Mouse (Mus musculus) layer of hippocampus, postnatal 36 days (tissue): ENCODE results near the gene Rnh1. TPM values are rescaled to one million over a fixed set of nuclear protein-coding genes. Genes with fewer than 3 reads are reported as not detected.

Source experiments
- microRNA-seq, 2 experiments: library from miRNA; unstranded; fragments of <30 nt; microRNA quantifications; one replicate each; pipeline ENCODE4 v1.2.0; 2021
- total RNA-seq, 2 experiments: library from RNA; stranded (reverse); gene quantifications; 2 replicates each; pipeline ENCODE4 v1.2.3; 2021

Rnh1 gene
- total RNA-seq, 2 experiments from 2014 or later, result 36.1 to 40.2 TPM

Small RNA genes lying within 50 kb of the gene (microRNA-seq; reads per million reads assigned to microRNA genes)
- gene Mir210, result 67.5 to 73.6 reads per million in 2 experiments

Other genes starting within 250 kb of the Rnh1 start
- gene Pgghg, start 231.5 kb downstream of the Rnh1 start, total RNA-seq, result 1 to 10 TPM; 3.9 to 4.0 TPM
- gene Ifitm5, start 222.6 kb downstream of the Rnh1 start, total RNA-seq, result not detected
- not detected for gene Gm45717, start 216.9 kb downstream of the Rnh1 start, total RNA-seq
- gene Ifitm2, start 216.9 kb downstream of the Rnh1 start, total RNA-seq, result 10 to 100 TPM in 1 of 2 experiments, 1 to 10 TPM in 1; 8.4 to 14.1 TPM
- 1 to 10 TPM; 1.6 to 3.8 TPM for gene Ifitm1, start 205.6 kb downstream of the Rnh1 start, total RNA-seq
- gene Ifitm3, start 162.1 kb downstream of the Rnh1 start, total RNA-seq, result 10 to 100 TPM; 11.1 to 11.4 TPM
- gene Ifitm6, start 154.9 kb downstream of the Rnh1 start, total RNA-seq, result under 1 TPM in 1 of 2 experiments, not detected in 1; 0.63 TPM
- gene Gm17387, start 143.7 kb downstream of the Rnh1 start, total RNA-seq, result not detected
- gene B4galnt4, start 111.8 kb downstream of the Rnh1 start, total RNA-seq, result 10 to 100 TPM; 92.2 to 92.3 TPM
- gene Pkp3, start 94.6 kb downstream of the Rnh1 start, total RNA-seq, result not detected
- 1 to 10 TPM; 1.7 to 2.4 TPM for gene Sigirr, start 72.3 kb downstream of the Rnh1 start, total RNA-seq
- gene Ano9, start 55.1 kb downstream of the Rnh1 start, total RNA-seq, result not detected
- gene Ptdss2, start 50.5 kb downstream of the Rnh1 start, total RNA-seq, result 10 to 100 TPM; 48.5 to 64.9 TPM
- 100 to 1,000 TPM; 209 to 213 TPM for gene Hras, start 21.1 kb upstream of the Rnh1 start, total RNA-seq
- 1 to 10 TPM; 4.5 to 5.9 TPM for gene Lrrc56, start 21.3 kb upstream of the Rnh1 start, total RNA-seq
- gene Lmntd2, start 41.2 kb upstream of the Rnh1 start, total RNA-seq, result not detected
- gene Rassf7, start 43.0 kb upstream of the Rnh1 start, total RNA-seq, result under 1 TPM; 0.73 to 0.82 TPM
- 10 to 100 TPM; 79.9 to 86.9 TPM for gene Phrf1, start 55.9 kb upstream of the Rnh1 start, total RNA-seq
- 1 to 10 TPM in 1 of 2 experiments, under 1 TPM in 1; 0.51 to 1.2 TPM for gene Irf7, start 93.6 kb upstream of the Rnh1 start, total RNA-seq
- gene Cdhr5, start 103.9 kb upstream of the Rnh1 start, total RNA-seq, result not detected
- gene Sct, start 106.3 kb upstream of the Rnh1 start, total RNA-seq, result not detected
- under 1 TPM in 1 of 2 experiments, not detected in 1; 0.18 TPM for gene Drd4, start 119.1 kb upstream of the Rnh1 start, total RNA-seq
- 10 to 100 TPM; 79.4 to 82.5 TPM for gene Deaf1, start 154.8 kb upstream of the Rnh1 start, total RNA-seq
- 10 to 100 TPM; 32.4 to 34.3 TPM for gene Tmem80, start 154.9 kb upstream of the Rnh1 start, total RNA-seq
- 1 to 10 TPM; 4.6 to 5.8 TPM for gene Eps8l2, start 166.0 kb upstream of the Rnh1 start, total RNA-seq
- 100 to 1,000 TPM; 119 to 121 TPM for gene Taldo1, start 219.3 kb upstream of the Rnh1 start, total RNA-seq
- 10 to 100 TPM; 42.2 to 48.4 TPM for gene Gatd1, start 241.3 kb upstream of the Rnh1 start, total RNA-seq